Mouse (Mus musculus): ENCODE data around the gene Cbarp. TPM values are rescaled to one million over a fixed set of nuclear protein-coding genes. Genes with fewer than 3 reads are reported as not detected.
A peak's percentile ranks its signal among the peaks of the same experiment; 100 is the strongest.
"Not testable (repeated sequence)": the region's sequence is repeated elsewhere in the genome, so short reads cannot be mapped to it uniquely, and the experiment has no call there.

Gene Cbarp
- total RNA-seq, 2 experiments from 2014 or later, result 1.6 TPM

- peak; percentile 31 for DNase-seq
- intact Hi-C loops (cut with DNase I; ENCODE audit: low total_unique reads), result no loop called here
These were observed 31.3 kb upstream of the Cbarp start for GRCm38 (mm10) chr10:80171760-80172526.

- intact Hi-C loops (cut with DNase I; ENCODE audit: low total_unique reads), result no loop called here
- DNase-seq, result no peak
These were observed 30.6 kb upstream of the Cbarp start for GRCm38 (mm10) chr10:80171252-80171651.

GRCm38 (mm10) chr10:80170601-80171021, 30.0 kb upstream of the Cbarp start:
- intact Hi-C loops (cut with DNase I; ENCODE audit: low total_unique reads), result no loop called here
- peak; percentile 14 for DNase-seq

DNA sequence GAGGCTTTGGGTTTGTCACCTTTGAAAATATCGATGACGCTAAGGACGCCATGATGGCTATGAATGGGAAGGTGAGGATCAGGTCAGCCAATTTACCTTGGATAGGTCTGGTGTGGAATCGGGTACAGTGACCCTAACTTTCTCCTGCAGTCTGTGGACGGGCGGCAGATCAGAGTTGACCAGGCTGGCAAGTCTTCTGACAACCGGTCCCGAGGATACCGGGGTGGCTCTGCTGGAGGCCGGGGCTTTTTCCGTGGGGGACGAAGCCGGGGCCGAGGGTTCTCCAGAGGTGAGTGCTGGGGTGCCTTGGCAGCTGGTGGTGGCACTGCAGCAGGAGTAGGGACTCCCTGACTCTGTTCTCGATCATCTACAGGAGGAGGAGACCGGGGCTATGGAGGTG, 29.4 kb upstream of the Cbarp start:
- intact Hi-C loops (cut with DNase I; ENCODE audit: low total_unique reads), result no loop called here
- peak; percentile 19 for DNase-seq

- no peak for DNase-seq
- intact Hi-C loops (cut with DNase I; ENCODE audit: low total_unique reads), result no loop called here
These were observed 29.0 kb upstream of the Cbarp start for GRCm38 (mm10) chr10:80169651-80170050.

- DNase-seq, result no peak
- intact Hi-C loops (cut with DNase I; ENCODE audit: low total_unique reads), result no loop called here
These were observed 28.4 kb upstream of the Cbarp start for GRCm38 (mm10) chr10:80169070-80169469.

DNA sequence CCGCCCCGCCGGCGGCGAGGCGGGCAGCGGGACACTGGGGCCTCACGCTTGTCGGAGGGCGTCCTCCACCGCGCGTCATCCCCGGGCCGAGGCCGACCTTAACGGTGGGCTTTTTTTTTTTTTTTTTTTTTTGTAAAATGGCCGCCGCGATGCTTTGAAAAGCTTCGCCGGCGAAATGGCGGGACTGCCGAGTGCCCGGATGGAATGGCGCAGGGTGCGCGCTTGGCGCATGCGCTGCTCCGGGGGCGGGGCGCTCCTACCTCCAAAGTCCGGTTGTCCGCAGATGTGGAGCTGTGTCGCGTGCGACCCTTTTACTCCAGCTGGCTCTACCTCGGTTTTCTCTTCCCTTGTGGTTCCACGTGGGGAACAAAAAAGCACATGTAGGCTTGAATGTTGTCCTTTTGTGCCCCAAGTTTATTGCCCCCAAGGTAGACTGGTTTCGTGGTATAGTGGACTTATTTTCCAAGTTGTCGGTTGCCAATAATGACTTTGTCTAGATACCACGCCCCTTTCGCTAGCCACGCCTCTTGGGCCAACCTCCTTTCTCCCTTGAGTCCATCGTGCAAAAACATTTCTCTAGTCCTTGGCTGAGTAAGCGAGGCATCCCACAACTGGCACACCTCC, 27.5 kb upstream of the Cbarp start:
- peak; percentile 96 for DNase-seq
- intact Hi-C loops (cut with DNase I; ENCODE audit: low total_unique reads), result no loop called here

GRCm38 (mm10) chr10:80167460-80168037, 26.9 kb upstream of the Cbarp start:
- intact Hi-C loops (cut with DNase I; ENCODE audit: low total_unique reads), result no loop called here

GRCm38 (mm10) chr10:80166136-80166535, 25.5 kb upstream of the Cbarp start:
- intact Hi-C loops (cut with DNase I; ENCODE audit: low total_unique reads); DNase-seq: not testable (repeated sequence)

More at GRCm38 (mm10) chr10:80167460-80168037, 26.9 kb upstream of the Cbarp start:
- DNase-seq, result peak; percentile 99

DNA sequence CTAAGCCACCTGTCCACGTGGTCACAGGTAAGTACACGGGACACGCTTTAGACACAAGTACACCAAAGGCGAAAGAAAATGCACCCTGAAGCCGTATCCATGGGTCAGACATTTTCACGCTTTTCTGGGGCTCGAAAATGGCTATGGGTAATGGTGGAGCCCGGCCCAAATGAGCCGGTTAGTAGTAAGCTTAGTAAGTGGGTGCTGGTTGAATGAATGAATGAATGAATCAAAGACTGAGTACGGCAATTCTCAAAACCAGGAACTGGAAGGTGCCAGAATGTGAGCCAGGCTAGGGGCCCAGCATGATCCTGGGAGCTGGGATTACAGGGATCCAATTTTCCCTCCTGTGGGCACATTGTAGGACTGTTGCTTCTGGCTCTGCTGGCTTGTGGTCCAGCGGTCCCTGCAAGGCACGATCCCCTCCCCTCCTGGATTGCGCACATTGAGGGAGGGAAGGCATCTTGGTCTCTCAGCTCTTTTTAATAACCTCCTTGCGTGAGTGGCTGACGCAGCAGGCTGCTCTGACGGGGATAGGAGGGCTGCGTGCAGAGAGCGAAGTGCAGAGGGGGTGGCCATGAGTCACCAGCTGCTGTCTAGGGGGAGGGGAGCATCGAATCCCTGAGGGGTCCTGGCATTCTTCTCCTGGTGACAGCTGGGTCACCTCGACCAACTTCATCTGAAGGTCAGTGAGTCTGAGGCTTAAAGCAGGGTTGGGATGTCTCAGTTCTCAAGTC, 24.9 kb upstream of the Cbarp start, which contains the start of gene Cirbp:
Cirbp (plus strand) TSS at position 594 of the 737 bp plus-strand sequence.
- peak; percentile 23 for DNase-seq
- intact Hi-C loops (cut with DNase I; ENCODE audit: low total_unique reads), result loop anchor here (1.0 kb wide), 1 partner anchor 21 kb away; no protein-coding TSS in a partner anchor

GRCm38 (mm10) chr10:80164998-80165344, 24.3 kb upstream of the Cbarp start:
- intact Hi-C loops (cut with DNase I; ENCODE audit: low total_unique reads), result loop anchor here (1.0 kb wide), 1 partner anchor 21 kb away; no protein-coding TSS in a partner anchor
- DNase-seq, result peak; percentile 96

DNA sequence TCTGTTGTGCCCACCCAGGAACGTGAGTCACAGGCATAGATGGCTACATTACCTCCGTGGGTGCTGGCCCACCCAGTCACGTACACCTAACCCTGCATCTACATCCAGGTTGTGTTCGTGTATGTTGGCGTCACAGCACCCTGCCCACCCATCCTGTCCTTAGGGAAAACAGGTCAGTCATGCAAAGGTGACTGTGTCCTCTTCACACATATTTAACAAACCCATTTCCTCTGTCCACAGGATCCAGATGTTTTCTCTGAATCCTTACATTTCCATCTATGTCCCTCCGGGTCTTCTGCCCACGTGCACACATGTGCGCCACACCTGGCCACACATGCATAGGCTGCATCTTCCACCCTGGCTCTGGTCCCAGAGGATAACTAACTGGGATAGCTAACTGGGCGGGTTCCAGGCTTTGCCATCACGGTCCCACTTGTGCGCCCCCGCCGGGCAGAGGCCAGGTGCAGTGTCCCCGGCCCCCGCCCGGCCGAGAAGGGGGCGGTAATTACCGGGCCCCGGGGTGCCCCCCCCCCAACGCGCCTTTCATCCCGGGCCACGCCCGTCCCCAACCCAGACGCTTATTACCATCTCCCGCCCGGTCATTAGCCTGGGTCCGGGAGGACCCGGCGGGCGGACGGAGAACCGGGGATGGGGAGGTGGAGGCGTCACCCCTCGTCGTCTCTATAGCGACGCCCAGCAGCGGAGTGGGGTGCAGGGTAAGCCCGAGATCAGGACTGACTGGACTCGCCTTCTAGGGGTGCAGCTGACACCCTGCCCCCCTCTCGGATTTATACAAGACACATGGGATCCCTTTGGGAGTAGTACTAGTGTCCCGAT, 23.7 kb upstream of the Cbarp start:
- intact Hi-C loops (cut with DNase I; ENCODE audit: low total_unique reads), result no loop called here
- DNase-seq, result peak; percentile 32

DNA sequence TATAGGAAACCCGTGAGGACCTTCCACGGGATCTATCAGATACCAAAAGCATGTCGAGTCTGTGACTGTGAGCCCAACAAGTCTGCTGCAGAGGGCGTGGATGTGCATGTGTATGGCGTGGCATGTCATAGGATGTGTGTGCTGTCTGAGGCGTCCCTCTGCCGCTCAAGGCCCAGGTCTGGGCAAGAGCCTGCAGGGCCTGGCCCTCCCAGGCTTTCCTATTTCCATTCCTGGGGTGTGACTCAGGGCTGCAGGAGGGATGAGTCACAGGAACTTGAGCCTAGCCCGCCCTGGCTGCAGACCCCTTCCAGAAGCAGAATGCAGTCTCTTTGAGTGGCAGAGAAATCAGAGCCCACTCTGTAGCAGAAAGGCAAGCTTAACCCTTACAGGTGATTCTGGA, 23.1 kb upstream of the Cbarp start:
- intact Hi-C loops (cut with DNase I; ENCODE audit: low total_unique reads), result no loop called here
- peak; percentile 66 for DNase-seq

- intact Hi-C loops (cut with DNase I; ENCODE audit: low total_unique reads), result no loop called here
These were observed 22.2 kb upstream of the Cbarp start for GRCm38 (mm10) chr10:80162716-80163299.

GRCm38 (mm10) chr10:80162243-80162608, 21.6 kb upstream of the Cbarp start:
- intact Hi-C loops (cut with DNase I; ENCODE audit: low total_unique reads), result no loop called here
- no peak for DNase-seq

More at GRCm38 (mm10) chr10:80162716-80163299, 22.2 kb upstream of the Cbarp start:
- DNase-seq, result no peak

DNA sequence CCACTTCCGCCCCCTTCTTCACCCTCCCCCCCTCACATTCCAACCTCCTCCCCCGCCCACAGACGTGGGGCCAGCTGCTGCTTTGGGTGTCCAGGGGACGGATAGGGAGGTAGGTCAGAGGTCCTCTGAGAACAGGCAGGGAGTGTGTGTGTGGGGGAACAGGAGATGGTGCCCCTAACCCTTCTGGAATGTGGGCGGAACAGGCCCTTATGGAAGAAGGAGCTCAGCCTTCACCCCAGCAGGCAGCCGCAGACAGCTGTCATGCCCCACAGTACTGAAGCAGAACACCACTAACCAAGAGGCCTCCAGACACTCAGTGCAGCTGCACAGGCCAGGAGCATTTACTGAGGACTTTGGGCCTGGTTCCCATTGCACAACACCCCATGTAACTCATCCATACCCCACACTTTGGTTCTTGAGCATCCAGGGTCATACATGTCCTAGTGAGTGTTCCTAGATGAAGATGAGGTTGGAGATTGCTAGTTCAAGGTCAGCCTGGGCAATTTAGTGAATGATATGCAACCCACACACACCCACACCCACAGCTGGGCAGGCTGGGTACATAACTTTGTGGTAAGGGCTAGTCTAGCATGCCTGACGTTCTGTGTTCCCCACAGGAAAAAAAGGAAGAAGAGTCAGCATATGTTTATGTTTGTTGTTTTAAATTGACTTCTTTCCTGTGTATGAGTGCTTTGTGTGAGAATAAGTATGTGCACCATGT, 21.0 kb upstream of the Cbarp start:
- DNase-seq, result peak; percentile 43
- intact Hi-C loops (cut with DNase I; ENCODE audit: low total_unique reads), result no loop called here

- intact Hi-C loops (cut with DNase I; ENCODE audit: low total_unique reads), result no loop called here
- peak; percentile 87 for DNase-seq
These were observed 20.1 kb upstream of the Cbarp start for GRCm38 (mm10) chr10:80160455-80161371.
